Mouse (Mus musculus) spleen, postnatal 10 days (tissue): ENCODE measurements around the gene Phb.

Source experiments
- DNase-seq, 2 experiments: peaks; one replicate each; pipeline ENCODE4 v3.0.0; 2021 to 2022; ENCODE audit warnings: low spot score in 2 of 2

Phb gene

DNA sequence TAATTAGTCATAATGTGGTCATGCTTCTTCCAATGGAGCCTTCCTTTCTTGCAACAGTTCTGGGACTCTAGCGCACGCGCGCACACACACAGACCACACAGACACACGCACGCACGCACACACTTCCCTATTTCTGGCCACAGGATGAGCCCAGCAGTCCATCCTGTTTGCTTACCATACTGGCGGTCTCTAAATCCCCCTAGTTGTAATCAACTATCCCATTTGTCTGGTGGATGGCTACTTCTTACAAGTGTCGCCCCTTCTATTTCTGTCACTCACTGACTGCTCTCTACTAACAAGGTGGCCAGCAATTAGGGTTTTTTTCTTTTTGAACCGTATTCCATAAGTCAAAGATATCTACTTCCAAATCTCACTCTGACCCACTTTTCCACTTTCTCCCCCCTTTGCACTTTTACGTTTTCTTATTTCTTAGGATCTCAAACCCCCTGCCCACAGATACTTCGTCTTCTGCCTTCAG, 45.4 kb downstream of the Phb start:
- peak in 1 of 2 experiments; percentile 51 for DNase-seq

DNA sequence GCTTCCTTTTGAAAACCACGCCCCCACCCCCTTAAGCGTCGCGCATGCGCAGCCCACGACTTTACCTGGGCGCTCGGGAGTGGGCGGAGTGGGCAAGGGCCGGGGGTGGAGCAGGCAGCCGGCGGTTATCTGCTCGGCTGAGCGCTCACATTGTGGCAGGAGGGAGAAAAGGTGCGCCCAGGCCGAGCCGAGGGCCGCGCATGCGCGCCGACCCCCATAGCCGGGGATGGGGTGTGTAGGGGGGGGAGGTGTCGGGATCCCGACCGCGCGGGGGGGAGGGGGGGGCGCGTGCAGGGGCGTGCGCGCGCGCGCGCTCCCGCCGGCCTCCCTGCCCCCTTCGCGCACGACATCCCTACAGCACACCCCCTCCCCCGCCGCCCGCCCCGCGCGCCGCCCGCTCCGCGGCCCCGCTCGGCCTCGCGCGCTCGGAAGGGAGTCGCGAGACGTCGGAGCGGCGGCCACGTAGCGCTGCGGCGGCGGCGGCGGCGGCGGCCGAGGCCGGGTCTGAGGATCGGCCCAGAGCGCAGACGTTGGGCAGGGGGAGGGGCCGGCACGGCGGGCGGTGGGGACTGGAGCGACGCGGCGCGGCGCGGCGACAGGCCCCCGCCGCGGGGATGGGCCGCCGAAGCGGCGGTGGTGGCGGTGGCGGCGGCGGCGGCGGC, 45.9 kb downstream of the Phb start, which contains the start of gene Zfp652:
TSS of gene Zfp652 (plus strand) at position 111 of the 662 bp plus-strand sequence.
- peak; percentile 81 to 91 for DNase-seq

- DNase-seq: peak; percentile 77 to 81
Measured at GRCm38 (mm10) chr11:95713225-95713810, 46.6 kb downstream of the Phb start.

GRCm38 (mm10) chr11:95713811-95714241, 47.1 kb downstream of the Phb start:
- DNase-seq: peak in 1 of 2 experiments; percentile 48

DNA sequence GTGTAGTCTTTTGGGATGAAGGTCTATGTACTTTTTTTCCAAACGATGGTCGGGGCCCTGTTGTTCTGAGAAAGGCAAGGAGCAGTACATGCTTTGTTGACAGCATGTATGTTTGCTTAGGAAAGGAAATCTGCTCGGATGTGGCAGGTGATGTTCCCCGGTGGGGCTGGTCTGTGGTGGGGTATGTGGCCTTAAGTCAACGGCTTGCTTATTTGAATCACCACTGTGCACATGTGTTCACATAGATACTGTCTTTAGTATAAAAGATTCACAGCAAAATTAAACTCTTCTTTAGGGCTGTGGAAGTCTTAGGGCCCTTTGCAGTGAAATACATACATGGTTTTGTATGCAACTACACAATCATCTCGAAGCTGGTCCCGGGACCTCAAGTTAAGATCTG, 47.7 kb downstream of the Phb start:
- peak in 1 of 2 experiments; percentile 34 for DNase-seq

GRCm38 (mm10) chr11:95716136-95716535, 49.4 kb downstream of the Phb start:
- DNase-seq: no peak

DNA sequence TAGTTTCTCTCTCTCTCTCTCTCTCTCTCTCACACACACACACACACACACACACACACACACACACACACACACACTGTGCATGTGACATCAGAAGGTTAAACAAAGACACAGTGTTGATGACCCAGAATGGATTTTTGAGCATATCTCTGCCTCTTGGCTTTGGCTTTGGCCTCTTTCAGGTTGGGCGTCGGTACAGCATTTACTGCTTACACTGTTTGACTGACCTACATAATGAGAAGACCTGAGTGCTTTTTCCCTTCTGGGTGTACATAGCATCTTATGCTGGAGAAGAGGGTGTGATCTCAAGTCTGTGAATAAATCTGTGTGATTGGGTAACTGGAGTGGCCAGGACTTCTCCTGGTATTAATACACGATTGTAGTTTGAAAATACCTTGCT, 52.6 kb downstream of the Phb start:
- no peak for DNase-seq

DNA sequence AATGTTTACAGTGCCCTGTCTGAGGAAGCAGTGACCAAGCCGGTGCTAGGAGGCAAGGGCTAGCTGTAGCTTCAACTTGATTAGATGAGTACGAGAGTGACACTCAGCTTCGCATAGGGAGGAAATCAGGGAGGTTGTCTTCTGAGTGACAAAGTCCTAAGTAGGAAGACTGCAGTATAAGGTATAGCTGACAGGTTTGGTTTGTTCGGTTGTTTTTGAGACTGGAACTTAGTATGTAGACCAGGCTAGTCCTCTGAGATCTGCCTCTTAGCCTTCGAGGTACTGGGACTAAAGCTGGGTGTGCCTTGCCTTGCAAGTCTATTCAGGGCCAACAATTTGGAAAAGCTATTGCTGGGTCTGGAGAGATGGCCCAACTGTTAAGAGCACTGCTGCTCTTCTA, 56.5 kb downstream of the Phb start, which contains the start of gene B130006D01Rik:
TSS of gene B130006D01Rik (plus strand) at position 301 of the 400 bp plus-strand sequence.
- no peak for DNase-seq

- DNase-seq: no peak
Measured at GRCm38 (mm10) chr11:95724466-95724865, 57.7 kb downstream of the Phb start.

DNA sequence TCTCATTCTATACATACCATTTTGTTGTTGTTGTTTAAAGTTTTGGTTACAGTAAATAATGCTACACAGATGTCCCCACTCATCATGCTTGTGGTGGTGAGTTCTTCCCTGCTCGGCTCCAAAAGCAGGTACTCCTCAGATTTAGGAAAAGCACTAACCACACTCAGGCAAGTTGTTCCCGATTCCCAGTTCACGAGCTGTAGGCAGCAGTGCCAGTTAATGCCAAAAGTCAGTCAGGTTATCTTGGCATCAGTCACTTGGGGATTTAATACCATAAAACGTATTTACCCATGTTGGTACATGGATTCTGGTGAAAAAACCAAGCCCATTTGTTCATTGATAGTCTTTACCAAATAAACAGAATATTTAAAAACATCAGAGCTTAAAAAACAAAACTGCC, 59.4 kb downstream of the Phb start:
- no peak for DNase-seq

DNA sequence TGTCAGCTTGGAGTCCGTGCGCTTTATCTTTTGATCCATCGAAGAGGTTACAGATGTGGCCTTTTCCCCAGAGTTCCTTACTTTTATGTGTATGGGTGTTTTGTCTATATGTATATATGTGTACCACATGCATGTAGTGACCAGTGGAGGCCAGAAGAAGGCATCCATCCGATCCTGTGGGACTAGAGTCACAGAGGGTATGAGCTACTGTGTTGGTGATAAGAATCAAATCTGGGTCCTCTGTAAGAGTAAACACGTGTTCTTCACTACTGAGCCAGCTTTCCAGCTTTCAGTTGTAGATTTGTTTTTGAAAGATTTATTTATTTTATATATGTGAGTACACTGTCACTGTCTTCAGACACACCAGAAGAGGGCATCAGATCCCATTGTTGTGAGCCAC, 61.2 kb downstream of the Phb start:
- DNase-seq: no peak

- no peak for DNase-seq
Measured at GRCm38 (mm10) chr11:95728916-95729907, 62.5 kb downstream of the Phb start.
